Mouse (Mus musculus) cortical plate, adult 2 months (tissue): ENCODE measurements around the gene Med13l.

Experiments
- CTCF ChIP-seq: fragments of 200-500 bp; IDR thresholded peaks from 2 replicates; pipeline ENCODE4 v1.5.1; 2011; ENCODE audit warnings: mild to moderate bottlenecking, control low read depth, low read length; ENCODE audit not compliant: insufficient read depth; ENCODE audit errors: extremely low read depth
- POLR2A ChIP-seq: fragments of 200-500 bp; IDR thresholded peaks from 2 replicates; pipeline ENCODE4 v1.6.1; 2011; ENCODE audit warnings: mild to moderate bottlenecking, low read length, control low read depth; ENCODE audit not compliant: insufficient read depth; ENCODE audit errors: extremely low read depth

DNA sequence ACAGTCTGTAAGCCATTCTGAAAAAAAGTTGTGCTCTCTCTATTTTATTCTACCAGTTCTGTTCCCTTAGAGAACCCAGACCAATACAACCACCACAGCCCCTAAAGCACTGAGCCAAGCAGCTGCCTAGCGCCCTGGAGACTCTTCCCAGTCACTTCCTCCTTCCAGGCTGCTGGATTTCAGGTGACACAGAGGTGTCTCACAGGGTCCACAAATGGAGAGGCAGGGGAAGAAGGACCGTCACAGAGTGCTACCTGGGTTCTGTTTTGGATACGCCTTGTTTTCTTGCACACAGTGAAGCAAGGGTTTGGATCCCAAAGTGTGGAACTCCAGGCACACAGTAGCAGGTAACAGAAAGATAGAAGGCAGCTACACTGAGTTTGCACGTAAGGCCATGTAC, 140.5 kb downstream of the Med13l start:
- TF ChIP-seq CTCF, result no peak
- TF ChIP-seq POLR2A, result no peak
